Mouse (Mus musculus) layer of hippocampus, adult 2 months (tissue): ENCODE results near the gene Mbnl2. TPM values are rescaled to one million over a fixed set of nuclear protein-coding genes. Genes with fewer than 3 reads are reported as not detected.

ENCODE experiments used
- DNase-seq, 2 experiments: peaks; one replicate each; pipeline ENCODE4 v3.0.0; 2022; ENCODE audit warnings: low spot score in 2 of 2
- H3K27ac ChIP-seq: fragments of 200-600 bp; 2 replicates; pipeline ENCODE4 v1.8.1; 2022
- H3K4me3 ChIP-seq: fragments of 200-600 bp; 2 replicates; pipeline ENCODE4 v1.8.1; 2022; ENCODE audit warnings: mild to moderate bottlenecking
- CTCF ChIP-seq: fragments of 200-600 bp; conservative IDR thresholded peaks from 2 replicates; pipeline ENCODE4 v1.8.1; 2022; ENCODE audit warnings: antibody characterized with exemption, mild to moderate bottlenecking, moderate library complexity
- total RNA-seq, 2 experiments: library from RNA; stranded (reverse); gene quantifications; 2 replicates each; pipeline ENCODE4 v1.2.3; 2021

Gene Mbnl2
- total RNA-seq, 2 experiments from 2014 or later, result 244 to 250 TPM

DNA sequence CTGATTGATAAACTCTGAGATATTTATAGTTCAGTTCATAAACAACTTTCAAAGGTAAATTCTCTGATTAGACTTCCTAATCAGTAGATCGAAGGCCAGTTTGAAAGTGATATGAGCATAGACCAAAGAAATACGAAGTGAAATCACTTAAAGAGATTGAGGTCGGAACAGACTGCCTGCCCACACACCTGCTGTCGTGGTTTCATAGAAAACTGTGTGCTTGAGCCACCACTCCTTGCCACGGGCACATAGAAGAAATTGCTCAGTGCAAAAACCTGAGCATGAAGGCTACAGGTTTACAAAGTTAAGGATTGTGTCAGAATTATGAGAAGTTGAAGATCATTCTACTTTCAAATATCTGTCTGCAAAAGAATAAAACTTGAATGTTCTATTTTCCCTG lies 153.0 kb downstream of the Mbnl2 start:
- Histone ChIP-seq H3K4me3 (no peak overlapping the region), H3K27ac (peak overlapping the region; percentile 43)
- TF ChIP-seq CTCF, result no peak
- DNase-seq, result peak; percentile 34 to 39

DNA sequence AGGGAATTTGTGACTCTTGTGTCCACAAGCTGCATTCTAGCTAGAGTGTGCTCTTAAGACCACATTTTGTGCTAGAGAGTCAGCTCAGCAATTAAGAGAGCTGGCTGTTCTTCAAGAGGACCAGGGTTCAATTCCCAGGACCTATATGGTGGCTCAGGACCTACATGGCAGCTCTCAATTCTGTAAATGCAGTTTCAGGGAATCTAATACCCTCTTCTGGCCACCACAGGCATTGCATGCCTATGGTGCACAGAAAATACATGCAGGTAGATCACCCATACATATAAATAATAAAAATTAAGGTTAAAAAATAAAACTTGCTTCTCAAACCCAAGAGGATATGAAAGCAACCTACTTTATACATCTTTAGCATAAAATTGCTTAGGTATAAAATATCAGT lies 157.3 kb downstream of the Mbnl2 start:
- peak; percentile 75 for TF ChIP-seq CTCF
- Histone ChIP-seq H3K4me3 (no peak overlapping the region), H3K27ac (no peak overlapping the region)
- no peak for DNase-seq

DNA sequence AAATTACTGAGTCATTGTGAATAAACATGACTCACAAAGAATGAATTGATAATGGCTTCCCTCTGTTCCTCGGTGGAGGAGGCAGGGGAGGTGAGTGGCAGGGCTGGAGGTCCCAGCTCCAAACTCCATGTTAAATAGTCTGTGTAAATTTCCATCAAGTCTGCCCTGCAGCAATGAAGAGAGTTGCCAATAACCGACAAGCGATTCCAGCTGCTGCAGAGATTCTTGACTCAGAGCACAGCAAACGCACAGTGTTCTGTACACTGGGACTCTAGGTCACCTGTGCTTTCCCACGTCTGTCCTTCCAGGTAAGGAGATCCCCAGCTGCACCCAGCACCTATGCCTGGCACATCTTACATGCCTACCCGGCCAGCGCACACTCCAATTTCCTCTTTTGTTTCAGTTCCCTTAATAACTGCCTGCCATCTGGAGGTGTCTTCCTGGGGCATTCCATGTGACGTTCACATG lies 158.5 kb downstream of the Mbnl2 start:
- no peak for DNase-seq
- no peak for TF ChIP-seq CTCF
- no peak overlapping the region for H3K4me3 ChIP-seq
- peak overlapping the region; percentile 29 for H3K27ac ChIP-seq

DNA sequence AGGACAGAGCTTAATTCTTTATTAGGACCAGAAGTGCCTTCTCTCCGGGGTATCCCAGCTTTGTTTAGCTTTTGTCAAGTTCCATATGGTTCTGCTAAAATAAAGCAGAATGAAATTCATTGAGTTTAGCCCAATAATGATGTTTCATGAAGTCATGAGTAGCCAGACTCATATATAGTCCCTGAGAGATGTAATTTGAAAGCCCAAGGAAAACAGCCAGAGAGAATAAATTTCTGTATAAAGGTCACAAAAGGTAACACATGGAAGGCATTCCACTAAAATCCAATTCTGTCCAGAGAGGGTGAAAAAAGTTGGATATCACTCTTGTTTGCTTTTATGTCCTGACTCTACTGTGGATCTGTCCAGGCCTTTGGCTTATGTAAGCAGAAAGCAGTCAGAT lies 159.4 kb downstream of the Mbnl2 start:
- no peak for TF ChIP-seq CTCF
- Histone ChIP-seq H3K27ac (no peak overlapping the region), H3K4me3 (no peak overlapping the region)
- DNase-seq, result no peak

DNA sequence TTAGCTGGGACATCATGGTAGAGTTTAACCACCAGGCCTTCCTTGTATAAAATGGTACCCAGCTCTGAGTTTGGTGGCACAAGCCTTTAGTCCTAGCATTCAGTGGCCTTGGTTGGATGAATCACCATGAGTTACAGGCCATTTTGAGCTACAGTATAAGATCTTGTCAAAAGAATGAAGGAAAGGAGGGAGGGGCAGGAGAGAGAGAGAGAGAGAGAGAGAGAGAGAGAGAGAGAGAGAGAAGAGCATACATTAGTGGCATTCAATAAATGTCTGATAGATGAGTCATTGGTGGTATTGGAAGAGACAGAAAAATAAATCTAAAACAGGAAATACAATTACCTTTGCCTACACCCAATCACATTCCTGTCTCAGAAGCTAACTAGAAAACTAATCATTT lies 165.2 kb downstream of the Mbnl2 start:
- H3K4me3 ChIP-seq, result no peak overlapping the region
- no peak for TF ChIP-seq CTCF
- H3K27ac ChIP-seq, result no peak overlapping the region
- no peak for DNase-seq

DNA sequence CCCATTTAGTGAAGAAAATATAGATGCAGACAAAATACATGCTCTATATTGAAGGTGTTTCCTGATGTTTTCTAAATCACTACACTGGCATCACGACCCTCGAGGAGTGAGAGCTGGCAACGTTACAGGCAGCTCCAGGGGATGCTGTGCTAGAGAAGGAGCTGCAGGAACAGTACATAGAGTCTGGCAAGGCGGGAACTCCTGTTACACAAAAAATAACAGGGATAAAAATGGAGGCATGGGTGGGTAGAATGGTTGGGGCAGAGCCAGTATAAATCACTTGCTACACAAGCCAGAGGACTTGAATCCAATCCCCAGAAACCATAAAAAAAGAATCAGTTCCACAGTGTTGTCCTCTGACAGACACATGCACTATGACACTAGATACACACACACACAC lies 165.8 kb downstream of the Mbnl2 start:
- no peak for TF ChIP-seq CTCF
- no peak for DNase-seq
- Histone ChIP-seq H3K27ac (no peak overlapping the region), H3K4me3 (no peak overlapping the region)

DNA sequence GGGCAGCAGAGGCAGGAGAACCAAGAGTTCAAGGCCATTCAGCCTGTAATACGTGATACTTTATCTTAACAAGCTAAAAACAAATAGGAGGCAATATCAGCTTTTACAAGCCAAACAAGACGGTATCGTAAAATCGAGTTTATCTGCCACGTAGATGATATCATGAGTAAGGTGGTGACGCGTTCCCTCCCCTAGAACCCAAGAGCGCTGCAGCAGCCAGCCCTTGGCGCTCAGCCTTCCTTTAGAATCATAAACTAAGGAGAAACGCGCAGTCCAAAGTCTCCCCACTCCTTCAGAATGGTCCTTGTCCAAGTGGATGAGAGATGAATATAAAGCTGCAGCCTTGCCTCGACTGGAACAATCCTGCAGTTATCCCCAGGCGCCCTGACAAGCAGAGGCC lies 166.4 kb downstream of the Mbnl2 start:
- H3K4me3 ChIP-seq, result no peak overlapping the region
- no peak for TF ChIP-seq CTCF
- no peak for DNase-seq
- H3K27ac ChIP-seq, result no peak overlapping the region

DNA sequence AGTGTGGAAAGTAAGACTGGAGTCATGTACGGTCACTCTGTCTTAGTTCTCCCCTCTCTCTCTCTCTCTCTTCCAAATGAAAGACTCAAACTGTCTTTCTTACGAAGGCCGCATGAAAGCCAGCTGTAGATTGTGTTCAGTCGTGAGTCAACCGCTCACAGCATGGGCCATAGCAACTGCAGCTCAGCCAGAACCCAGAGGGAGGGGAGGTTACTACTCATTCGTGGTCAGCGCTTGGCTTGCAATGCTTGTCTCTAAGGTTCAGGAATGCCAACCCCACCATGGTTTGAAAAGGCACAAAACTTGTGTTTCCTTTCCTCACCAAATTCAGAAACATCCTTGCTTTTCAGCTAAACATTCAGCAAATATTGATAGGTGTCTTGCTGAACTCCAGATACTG lies 178.8 kb downstream of the Mbnl2 start:
- no peak overlapping the region for H3K27ac ChIP-seq
- no peak overlapping the region for H3K4me3 ChIP-seq
- no peak for DNase-seq
- no peak for TF ChIP-seq CTCF

DNA sequence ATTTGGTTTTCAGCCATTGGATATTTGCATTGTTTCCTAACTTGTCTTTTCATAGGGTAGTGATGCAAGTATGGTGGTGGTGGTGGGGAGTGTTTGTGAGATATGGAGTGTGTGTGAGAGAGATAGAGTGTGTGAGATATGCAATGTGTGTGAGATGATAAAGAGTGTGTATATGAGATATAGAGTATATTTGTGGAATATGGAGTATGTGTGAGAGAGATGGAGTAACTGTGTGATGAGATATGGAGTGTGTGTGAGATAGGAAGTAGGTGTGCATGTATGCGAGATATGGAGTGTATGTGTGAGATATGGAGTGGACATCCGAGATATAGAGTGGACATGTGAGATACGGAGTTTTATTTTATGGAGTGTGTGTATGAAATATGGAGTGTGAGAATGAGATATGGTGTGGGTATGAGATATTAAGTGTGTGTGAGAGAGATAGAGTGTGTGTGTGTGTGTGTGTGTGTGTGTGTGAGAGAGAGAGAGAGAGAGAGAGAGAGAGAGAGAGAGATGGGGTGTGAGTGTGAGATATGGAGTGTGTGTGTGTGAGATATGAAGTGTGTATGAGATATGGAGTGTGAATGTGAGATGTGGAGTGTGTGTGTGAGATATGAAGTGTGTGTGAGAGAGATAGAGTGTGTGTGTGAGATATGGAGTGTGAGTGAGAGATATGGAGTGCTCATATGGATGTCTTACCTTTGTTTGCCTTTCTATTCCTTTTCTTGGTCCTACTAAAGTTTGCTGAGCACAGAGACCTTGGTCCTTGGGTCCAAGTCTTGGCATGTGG lies 188.7 kb downstream of the Mbnl2 start:
- Histone ChIP-seq H3K4me3 (no peak overlapping the region), H3K27ac (no peak overlapping the region)
- DNase-seq, result no peak
- TF ChIP-seq CTCF, result no peak

DNA sequence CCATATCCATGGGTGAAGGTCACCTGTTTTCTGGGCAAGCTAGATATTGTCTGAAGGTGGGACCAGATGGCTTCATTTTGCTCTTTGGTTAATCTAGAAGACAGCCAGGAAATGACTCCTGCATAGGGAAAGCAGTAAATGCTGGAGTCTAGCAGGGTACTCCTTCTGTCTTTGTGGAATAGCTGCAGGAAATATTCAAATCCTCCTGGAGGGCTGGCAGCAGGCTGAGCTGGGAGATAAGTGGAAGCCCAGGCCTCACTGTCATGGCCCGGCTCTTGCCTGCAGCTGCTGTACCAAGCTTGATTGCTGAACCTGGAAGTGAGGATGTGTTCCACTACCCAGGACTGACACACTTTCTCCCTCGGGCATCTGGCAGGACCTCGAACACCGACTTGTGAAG lies 191.3 kb downstream of the Mbnl2 start:
- Histone ChIP-seq H3K27ac (peak overlapping the region; percentile 6; the same call in 1 of the 2 replicates), H3K4me3 (no peak overlapping the region)
- no peak for DNase-seq
- no peak for TF ChIP-seq CTCF

DNA sequence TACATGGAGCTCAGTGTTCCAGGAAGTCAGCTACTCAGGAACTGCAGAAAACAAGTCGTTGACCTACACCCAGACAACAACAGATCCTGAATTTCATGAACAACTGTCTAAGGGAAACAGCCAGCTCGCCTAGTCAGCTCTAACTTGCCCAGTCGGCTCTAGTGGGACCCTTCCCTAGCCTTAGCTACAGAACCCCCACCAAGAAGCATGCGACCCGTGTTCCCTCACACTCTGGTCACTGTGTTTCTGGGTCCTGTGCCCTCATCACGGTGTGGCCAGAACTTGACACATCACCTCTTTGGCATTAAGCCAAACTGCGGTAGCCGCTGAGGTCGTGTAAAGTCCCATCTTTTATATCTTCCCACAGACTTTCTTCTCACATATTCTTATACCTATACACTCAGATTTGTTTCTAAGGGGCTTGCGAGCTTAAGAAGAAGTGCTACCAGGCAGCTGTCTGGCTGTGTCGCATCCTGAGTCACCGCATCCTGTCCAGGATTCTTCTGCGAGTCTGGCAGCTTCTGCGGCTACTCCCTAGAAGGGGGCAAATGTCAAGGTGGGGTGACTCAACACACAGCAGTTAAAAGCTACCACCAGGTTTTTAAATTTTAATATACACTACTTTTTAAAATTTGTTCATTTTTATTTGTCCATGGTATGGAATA lies 193.8 kb downstream of the Mbnl2 start:
- no peak overlapping the region for H3K4me3 ChIP-seq

DNA sequence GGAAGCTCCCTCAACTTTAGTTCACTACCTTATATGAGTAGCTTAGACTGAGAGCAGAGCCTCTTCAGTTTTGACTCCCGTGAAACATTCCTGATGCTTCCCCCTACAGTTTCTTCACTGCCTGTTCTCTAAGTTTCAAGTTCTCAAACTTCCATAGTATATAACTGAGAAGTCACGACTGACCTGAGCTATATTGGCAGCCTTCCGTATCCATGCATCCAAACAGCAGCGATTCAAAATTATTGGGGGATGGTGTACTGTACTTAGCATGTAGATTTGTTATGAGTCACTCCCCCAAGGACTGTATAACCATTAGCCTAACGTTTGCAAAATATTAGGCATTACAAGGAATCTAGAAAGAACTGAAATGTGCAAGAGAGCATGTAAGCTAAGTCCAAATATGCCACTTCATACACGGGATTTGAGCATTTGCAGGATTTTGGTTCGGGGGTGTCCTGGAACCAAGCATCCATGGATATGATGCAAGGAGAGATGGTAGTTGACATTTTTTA lies 200.8 kb downstream of the Mbnl2 start:
- Histone ChIP-seq H3K27ac (peak overlapping the region; percentile 100), H3K4me3 (peak overlapping the region; percentile 62)
- DNase-seq, result no peak
- no peak for TF ChIP-seq CTCF

More for the DNA sequence above, 193.8 kb downstream of the Mbnl2 start:
- no peak for DNase-seq
- H3K27ac ChIP-seq, result no peak overlapping the region
- no peak for TF ChIP-seq CTCF

DNA sequence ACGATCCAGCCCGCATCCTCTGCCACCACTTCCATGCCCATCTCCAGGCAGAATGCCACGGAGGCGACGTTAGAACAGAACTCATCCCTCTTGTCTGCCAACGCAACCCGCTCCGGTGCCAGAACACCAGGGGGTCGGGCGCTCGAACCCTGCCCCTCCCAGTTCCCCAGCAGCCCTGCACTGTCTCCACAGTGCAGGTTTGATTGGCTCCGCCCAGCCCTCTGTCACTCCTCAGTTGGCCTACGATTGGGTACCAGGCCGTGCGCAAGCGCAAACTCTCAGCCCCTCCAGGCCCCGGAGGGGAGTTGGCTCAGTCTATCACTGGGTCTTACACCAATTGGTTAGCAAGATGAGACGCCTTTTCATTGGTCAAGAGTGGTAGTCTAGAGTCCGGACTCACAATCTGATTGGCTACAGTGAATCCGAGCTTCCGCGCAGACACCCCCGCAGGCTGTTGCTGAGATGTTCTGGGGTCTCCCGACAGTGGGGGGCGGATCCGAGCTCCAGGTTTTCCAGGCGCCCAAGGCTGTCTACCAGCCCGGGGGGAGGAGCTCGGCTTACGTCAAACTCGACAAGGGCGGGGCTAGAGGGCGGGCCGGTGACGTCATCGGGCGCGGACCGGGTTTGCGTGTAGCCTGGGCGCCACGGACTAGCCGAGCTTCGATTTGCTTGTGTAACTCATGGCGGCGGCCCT lies 202.0 kb downstream of the Mbnl2 start:
- no peak for TF ChIP-seq CTCF
- DNase-seq, result peak; percentile 98 to 99
- Histone ChIP-seq H3K4me3 (peak overlapping the region; percentile 62), H3K27ac (peak overlapping the region; percentile 100)
